Mouse (Mus musculus) heart, postnatal 0 days (tissue): Measurements from ENCODE around the gene Mfn1. TPM values are rescaled to one million over a fixed set of nuclear protein-coding genes. Genes with fewer than 3 reads are reported as not detected.

Source experiments
- ATAC-seq: fragments of 200-750 bp; cut with Nextera tagmentation; 2 replicates; pipeline ENCODE4 v1.8.0; 2017; ENCODE audit warnings: low read depth, moderate number of reproducible peaks, moderate library complexity; ENCODE audit not compliant: insufficient read depth
- DNase-seq: peaks from one replicate; pipeline ENCODE4 v3.0.0-alpha.2; 2016; ENCODE audit warnings: low spot score
- H3K27ac ChIP-seq: fragments of 300-500 bp; sonication (generic); 2 replicates; pipeline ENCODE4 v1.5.1; 2014; ENCODE audit warnings: low read depth, mild to moderate bottlenecking
- H3K27me3 ChIP-seq: fragments of 300-500 bp; sonication (generic); 2 replicates; pipeline ENCODE4 v1.6.1; 2014; ENCODE audit warnings: low read length, mixed read lengths; ENCODE audit not compliant: control insufficient read depth, insufficient read depth
- H3K36me3 ChIP-seq: fragments of 300-500 bp; sonication (generic); replicated peaks from 2 replicates; pipeline ENCODE4 v1.6.1; 2014; ENCODE audit warnings: low read length, mixed read lengths; ENCODE audit not compliant: control insufficient read depth, insufficient read depth
- H3K4me1 ChIP-seq: fragments of 300-500 bp; sonication (generic); 2 replicates; pipeline ENCODE4 v1.6.1; 2014; ENCODE audit warnings: antibody characterized with exemption; ENCODE audit not compliant: control insufficient read depth, insufficient read depth
- H3K4me2 ChIP-seq: fragments of 300-500 bp; sonication (generic); 2 replicates; pipeline ENCODE4 v1.6.1; 2014; ENCODE audit warnings: low read depth, mild to moderate bottlenecking, low read length, moderate library complexity
- H3K4me3 ChIP-seq: fragments of 300-500 bp; sonication (generic); 2 replicates; pipeline ENCODE4 v1.5.1; 2014; ENCODE audit warnings: low read depth, low read length
- H3K9ac ChIP-seq: fragments of 300-500 bp; sonication (generic); replicated peaks from 2 replicates; pipeline ENCODE4 v1.6.1; 2014; ENCODE audit warnings: low read depth, low read length, mixed read lengths
- H3K9me3 ChIP-seq: fragments of 300-500 bp; sonication (generic); replicated peaks from 2 replicates; pipeline ENCODE4 v1.6.1; 2016; ENCODE audit warnings: low read length; ENCODE audit not compliant: control insufficient read depth
- CTCF ChIP-seq: IDR thresholded peaks from 2 replicates; pipeline ENCODE4 v1.5.1; 2016; ENCODE audit warnings: antibody characterized with exemption, control low read depth, low read depth
- EP300 ChIP-seq: IDR thresholded peaks from 2 replicates; pipeline ENCODE4 v1.6.1; 2016; ENCODE audit warnings: antibody characterized with exemption, low read depth
- WGBS: fragments of 180-500 bp; shearing (Covaris S2); extraction: QIAGEN DNeasy Blood & Tissue Kit; methylation state at CpG from one replicate; pipeline ENCODE4 v1.1.7; 2014; 5-methylcytosine and 5-hydroxymethylcytosine counted together
- polyA plus RNA-seq: library from polyadenylated mRNA; unstranded; fragments of >200 nt; fragmentation: Nextera tagmentation; extraction: Ambion mirVana; gene quantifications from 2 replicates; pipeline ENCODE4 v1.2.1, GENCODE M21; 2015
- total RNA-seq: library from RNA; depleted of rRNA; stranded (reverse); fragments of >200 nt; gene quantifications from 2 replicates; pipeline ENCODE4 v1.2.3, GENCODE M21; 2014; ENCODE audit warnings: low replicate concordance

Mfn1 gene
- total and polyA plus RNA-seq, 2 experiments from 2014 or later: 106 to 166 TPM

- ATAC-seq (no peak), DNase-seq (no peak)
- H3K9ac ChIP-seq: peak overlapping the region; percentile 60
- H3K9me3 ChIP-seq: no peaks in the 10 kb centered on the region
- no peaks in the 10 kb centered on the region for H3K4me1 ChIP-seq
- no peaks in the 10 kb centered on the region for H3K36me3 ChIP-seq
- TF ChIP-seq EP300 (no peak), CTCF (no peak)
- peak overlapping the region; percentile 83 for H3K4me2 ChIP-seq
- H3K4me3 ChIP-seq: peak overlapping the region; percentile 69
- 11% methylated on average over 8 of the region's 14 CpGs for WGBS
- H3K27ac ChIP-seq: peak overlapping the region; percentile 69
- no peaks in the 10 kb centered on the region for H3K27me3 ChIP-seq
Measured at GRCm38 (mm10) chr3:32616006-32616330, 86.7 kb downstream of the Mfn1 start.

GRCm38 (mm10) chr3:32616331-32617052 lies 87.2 kb downstream of the Mfn1 start, which contains the start of gene Gnb4:
Gene Gnb4 (minus strand): TSS chr3:32616585.
- under 1% methylated on average over 53 of the region's 83 CpGs for WGBS
- DNase-seq: peak; percentile 38
- peak within 1 kb of the TSS; percentile 83 for H3K4me2 ChIP-seq

GRCm38 (mm10) chr3:32617053-32617642 lies 87.9 kb downstream of the Mfn1 start:
- WGBS: 14% methylated on average over 16 of the region's 16 CpGs
- peak overlapping the region; percentile 60 for H3K9ac ChIP-seq
- DNase-seq: no peak

More at GRCm38 (mm10) chr3:32616331-32617052, 87.2 kb downstream of the Mfn1 start, which contains the start of gene Gnb4:
- Histone ChIP-seq H3K27ac (peak within 1 kb of the TSS; percentile 69), H3K9ac (peak within 1 kb of the TSS; percentile 60), H3K4me3 (peak within 1 kb of the TSS; percentile 69), H3K9me3 (no peaks in the 10 kb centered on the region), H3K4me1 (no peaks in the 10 kb centered on the region), H3K36me3 (no peaks in the 10 kb centered on the region), H3K27me3 (no peaks in the 10 kb centered on the region)
- no peak for TF ChIP-seq EP300
- TF ChIP-seq CTCF: no peak
- ATAC-seq: peak; percentile 86

GRCm38 (mm10) chr3:32621658-32622057 lies 92.4 kb downstream of the Mfn1 start:
- ATAC-seq: no peak
- Histone ChIP-seq H3K36me3 (no peaks in the 10 kb centered on the region), H3K9me3 (no peaks in the 10 kb centered on the region), H3K4me1 (no peaks in the 10 kb centered on the region), H3K27ac (no peak overlapping the region), H3K4me2 (no peak overlapping the region), H3K27me3 (no peaks in the 10 kb centered on the region), H3K9ac (no peak overlapping the region), H3K4me3 (no peak overlapping the region)
- no peak for DNase-seq
- TF ChIP-seq CTCF (no peak), EP300 (no peak)
- WGBS: 71% methylated on average over 1 of the region's 1 CpGs

More at GRCm38 (mm10) chr3:32617053-32617642, 87.9 kb downstream of the Mfn1 start:
- no peaks in the 10 kb centered on the region for H3K4me1 ChIP-seq
- H3K27ac ChIP-seq: peak overlapping the region; percentile 69
- H3K4me3 ChIP-seq: peak overlapping the region; percentile 69
- no peak for ATAC-seq
- no peaks in the 10 kb centered on the region for H3K9me3 ChIP-seq
- H3K36me3 ChIP-seq: no peaks in the 10 kb centered on the region
- no peaks in the 10 kb centered on the region for H3K27me3 ChIP-seq
- H3K4me2 ChIP-seq: peak overlapping the region; percentile 83
- TF ChIP-seq EP300 (no peak), CTCF (no peak)

- Histone ChIP-seq H3K4me2 (no peak overlapping the region), H3K4me1 (no peaks in the 10 kb centered on the region), H3K36me3 (no peaks in the 10 kb centered on the region), H3K27ac (no peak overlapping the region), H3K9me3 (no peaks in the 10 kb centered on the region), H3K27me3 (no peaks in the 10 kb centered on the region), H3K9ac (no peak overlapping the region), H3K4me3 (no peak overlapping the region)
- 72% methylated on average over 3 of the region's 3 CpGs for WGBS
- ATAC-seq (no peak), DNase-seq (no peak)
- TF ChIP-seq CTCF (no peak), EP300 (no peak)
Measured at GRCm38 (mm10) chr3:32622106-32622505, 92.8 kb downstream of the Mfn1 start.
